Comparison of ENCODE assay signal across 21 mouse cellular contexts in the genomic region with DNA sequence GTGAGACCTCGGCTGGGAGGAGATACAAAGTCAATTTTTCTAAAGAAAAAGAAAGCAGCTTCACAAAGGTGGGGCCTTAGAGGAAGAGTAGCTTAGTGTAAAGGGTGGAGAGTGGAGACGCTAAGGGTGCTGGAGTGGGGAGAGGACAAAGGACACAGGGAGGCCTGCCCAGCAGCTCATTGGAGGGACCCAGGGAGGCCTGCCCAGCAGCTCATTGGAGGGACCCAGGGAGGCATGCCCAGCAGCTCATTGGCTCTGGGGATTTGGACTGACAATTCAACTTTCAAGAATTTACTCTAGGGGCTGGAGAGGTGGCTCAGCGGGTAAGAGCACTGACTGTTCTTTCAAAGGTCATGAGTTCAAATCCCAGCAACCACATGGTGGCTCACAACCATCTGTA.
DNase-seq lines count a peak whose midpoint lies in the region; ATAC-seq and TF ChIP-seq lines count a peak whose summit lies in the region.
"Had no signal": no experiment of that assay in that cellular context is flagged by ENCODE, and none has a peak within 500 bp of the region (broad histone marks: within the 10 kb centered on the region; RNA-seq: fewer than 3 reads in every experiment).

No protein-coding gene starts in this region.

- no peak overlapping the region for H3K4me2 ChIP-seq in forebrain, postnatal 0 days (ENCODE audit: low read depth)
- no peak overlapping the region for H3K4me2 ChIP-seq in midbrain, embryonic 11.5 days
- H3K4me2 ChIP-seq: embryonic facial prominence, embryonic 12.5 days; forebrain, embryonic 12.5 days had no signal

- peaks cover 7% of the 10 kb centered on the region; the same call in 1 of the 2 replicates for H3K27me3 ChIP-seq in forebrain, embryonic 10.5 days (ENCODE audit: poor library complexity, severe bottlenecking)
- H3K27me3 ChIP-seq in forebrain, postnatal 0 days (ENCODE audit: insufficient read depth, low read length) = no peaks in the 10 kb centered on the region
- peaks cover 80% of the 10 kb centered on the region for H3K27me3 ChIP-seq in midbrain, embryonic 10.5 days (ENCODE audit: low read depth, poor library complexity, severe bottlenecking)
- H3K27me3 ChIP-seq in midbrain, embryonic 11.5 days (ENCODE audit: control insufficient read depth, insufficient read depth, low read length) = peaks cover 6% of the 10 kb centered on the region
- H3K27me3 ChIP-seq: embryonic facial prominence, embryonic 12.5 days had no signal

- 62% methylated on average over 3 of the region's 3 CpGs for WGBS in forebrain, embryonic 10.5 days
- 67% methylated on average over 3 of the region's 3 CpGs for WGBS in forebrain, postnatal 0 days
- 50% methylated on average over 3 of the region's 3 CpGs for WGBS in midbrain, embryonic 10.5 days
- whole genome bisulfite sequencing in midbrain, embryonic 11.5 days = 31% methylated on average over 3 of the region's 3 CpGs

- no peaks in the 10 kb centered on the region for H3K9me3 ChIP-seq in forebrain, embryonic 10.5 days
- no peaks in the 10 kb centered on the region for H3K9me3 ChIP-seq in forebrain, postnatal 0 days (ENCODE audit: low read length)
- no peaks in the 10 kb centered on the region for H3K9me3 ChIP-seq in midbrain, embryonic 10.5 days (replicated peaks)
- no peaks in the 10 kb centered on the region for H3K9me3 ChIP-seq in midbrain, embryonic 11.5 days (ENCODE audit: control insufficient read depth, low read length)
- H3K9me3 ChIP-seq: embryonic facial prominence, embryonic 10.5 days; embryonic facial prominence, embryonic 12.5 days; forebrain, embryonic 12.5 days had no signal

- no peaks in the 10 kb centered on the region for H3K36me3 ChIP-seq in forebrain, embryonic 10.5 days (replicated peaks)
- H3K36me3 ChIP-seq in forebrain, postnatal 0 days (ENCODE audit: insufficient read depth) = no peaks in the 10 kb centered on the region
- H3K36me3 ChIP-seq in midbrain, embryonic 10.5 days = no peaks in the 10 kb centered on the region
- no peaks in the 10 kb centered on the region for H3K36me3 ChIP-seq in midbrain, embryonic 11.5 days (ENCODE audit: control insufficient read depth, insufficient read depth, low read length)
- H3K36me3 ChIP-seq: embryonic facial prominence, embryonic 10.5 days; embryonic facial prominence, embryonic 12.5 days; forebrain, embryonic 12.5 days had no signal

- H3K27ac ChIP-seq in forebrain, embryonic 10.5 days = 0 out of 2 replicates have a peak overlapping the region, but pooled peaks have one; percentile 9
- H3K27ac ChIP-seq in forebrain, postnatal 0 days (ENCODE audit: low read depth, low read length) = no peak overlapping the region
- H3K27ac ChIP-seq in midbrain, embryonic 10.5 days (replicated peaks) = 0 out of 2 replicates have a peak overlapping the region, but pooled peaks have one; percentile 6
- H3K27ac ChIP-seq in midbrain, embryonic 11.5 days (ENCODE audit: low read depth, low read length) = no peak overlapping the region
- H3K27ac ChIP-seq: embryonic facial prominence, embryonic 10.5 days; embryonic facial prominence, embryonic 12.5 days; forebrain, embryonic 12.5 days had no signal

- TF ChIP-seq CTCF in forebrain, postnatal 0 days (IDR thresholded peaks at IDR 0.05; ENCODE audit: low read depth) = no peak

- ATAC-seq in forebrain, postnatal 0 days = no peak
- ATAC-seq in midbrain, embryonic 11.5 days (ENCODE audit: low FRiP score) = no peak
- ATAC-seq: forebrain, embryonic 14.5 days; forebrain, embryonic 16.5 days had no signal

- no peak overlapping the region for H3K4me3 ChIP-seq in forebrain, embryonic 10.5 days
- no peak overlapping the region for H3K4me3 ChIP-seq in forebrain, postnatal 0 days (ENCODE audit: low read depth, low read length)
- no peak overlapping the region for H3K4me3 ChIP-seq in midbrain, embryonic 10.5 days
- H3K4me3 ChIP-seq in midbrain, embryonic 11.5 days (ENCODE audit: low read depth, low read length) = no peak overlapping the region
- H3K4me3 ChIP-seq: embryonic facial prominence, embryonic 10.5 days; embryonic facial prominence, embryonic 12.5 days; forebrain, embryonic 12.5 days had no signal

- H3K4me1 ChIP-seq in forebrain, embryonic 10.5 days = peaks cover 31% of the 10 kb centered on the region
- H3K4me1 ChIP-seq in forebrain, postnatal 0 days (ENCODE audit: insufficient read depth) = no peaks in the 10 kb centered on the region
- peaks cover 34% of the 10 kb centered on the region for H3K4me1 ChIP-seq in midbrain, embryonic 10.5 days
- H3K4me1 ChIP-seq in midbrain, embryonic 11.5 days (ENCODE audit: control insufficient read depth, insufficient read depth, low read length) = 0 out of 2 replicates have a peak, but pooled peaks cover 2% of the 10 kb centered on the region
- H3K4me1 ChIP-seq: forebrain, embryonic 12.5 days had no signal

- no peak for DNase-seq in forebrain, embryonic 10.5 days (ENCODE audit: extremely low spot score, low spot score)
- DNase-seq in forebrain, postnatal 0 days = no peak
- no peak for DNase-seq in midbrain, embryonic 10.5 days (ENCODE audit: low spot score)
- DNase-seq in midbrain, embryonic 11.5 days (ENCODE audit: low spot score, missing footprints) = no peak
- DNase-seq in ES-CJ7 (ENCODE audit: low read depth, low spot score) (peak; percentile 66), ZHBTc4 (ENCODE audit: low read depth, low spot score) (peak; percentile 79)
- no peak for DNase-seq in layer of hippocampus, adult 9-11 months
- DNase-seq in layer of hippocampus, adult 8-10 months (ENCODE audit: low spot score in 2 of 2) = no peak
- DNase-seq: adrenal gland, adult 2 months; adrenal gland, postnatal 10 days; adrenal gland, postnatal 25 days; cerebellum, adult 11 months; cerebellum, adult 18-20 months; cerebellum, adult 9-10 months; cerebellum, postnatal 10 days; cerebellum, postnatal 25 days had no signal

- no peak overlapping the region for H3K9ac ChIP-seq in forebrain, postnatal 0 days
- no peak overlapping the region for H3K9ac ChIP-seq in midbrain, embryonic 11.5 days (ENCODE audit: low read length)
- H3K9ac ChIP-seq: embryonic facial prominence, embryonic 12.5 days; forebrain, embryonic 12.5 days had no signal

Comparison
In these comparisons a context has a peak if more than half of its experiments do, and no peak if none do; other contexts are left out.
1. H3K27ac ChIP-seq: peak in forebrain, embryonic 10.5 days (single experiment) and midbrain, embryonic 10.5 days (single experiment); none in forebrain, postnatal 0 days (single experiment) and midbrain, embryonic 11.5 days (single experiment).
2. DNase-seq: peak in ES-CJ7 (single experiment) and ZHBTc4 (single experiment); none in forebrain, embryonic 10.5 days (single experiment), forebrain, postnatal 0 days (single experiment), midbrain, embryonic 10.5 days (single experiment), midbrain, embryonic 11.5 days (single experiment), layer of hippocampus, adult 9-11 months (single experiment) and layer of hippocampus, adult 8-10 months (0 of 2).